Mouse (Mus musculus) testis, adult 2 months (tissue): Measurements from ENCODE around the gene Sipa1l1.

Source experiments
- CTCF ChIP-seq: fragments of 200-500 bp; IDR thresholded peaks from 2 replicates; pipeline ENCODE4 v1.5.1; 2012; ENCODE audit warnings: low read depth, mild to moderate bottlenecking, inconsistent platforms, low read length, moderate library complexity; ENCODE audit not compliant: control insufficient read depth, insufficient read depth, insufficient replicate concordance
- POLR2A ChIP-seq: fragments of 200-500 bp; IDR thresholded peaks from 2 replicates; pipeline ENCODE4 v1.6.1; 2012; ENCODE audit warnings: low read depth, mild to moderate bottlenecking, inconsistent platforms, low read length, moderate library complexity; ENCODE audit not compliant: control insufficient read depth

DNA sequence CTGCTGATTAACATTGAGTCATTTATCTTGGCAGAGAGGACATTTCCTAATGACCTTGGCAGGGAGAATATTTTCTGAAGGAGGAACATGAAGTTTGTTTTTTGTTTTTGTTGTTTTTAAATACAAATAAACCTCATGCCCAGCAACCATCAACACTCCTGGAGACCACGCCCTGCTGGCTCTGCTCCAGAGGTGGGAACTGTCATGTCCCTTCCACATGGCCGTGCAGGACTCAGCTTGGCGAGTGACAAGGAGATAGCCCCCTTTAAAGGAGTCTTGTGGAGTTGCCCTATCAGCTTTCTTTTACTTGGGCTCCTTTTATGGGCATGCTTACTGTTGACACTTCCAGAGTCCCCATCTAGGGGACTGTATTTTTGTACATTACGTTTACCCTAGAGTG lies 136.9 kb downstream of the Sipa1l1 start:
- TF ChIP-seq POLR2A (no peak), CTCF (no peak)
